In the genomic region with DNA sequence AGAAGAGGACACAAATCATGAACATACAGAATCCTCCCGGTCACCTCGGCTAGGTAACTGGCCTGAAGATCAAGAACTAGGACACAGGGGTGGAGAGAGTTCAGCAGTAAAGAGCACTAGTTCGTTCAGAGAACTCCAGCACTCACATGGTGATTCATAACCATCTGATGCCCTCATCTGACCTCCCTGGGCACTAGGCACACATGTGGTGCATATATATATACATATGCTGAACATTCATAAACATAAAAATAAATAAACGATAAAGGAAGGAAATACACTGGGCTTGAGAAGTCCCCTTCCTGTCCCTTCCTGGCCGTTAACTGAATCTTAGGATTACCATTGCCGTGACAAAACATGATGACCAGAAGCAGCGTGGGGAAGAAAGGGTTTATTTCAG, we compare ENCODE assay signal across 15 mouse cellular contexts. TPM values are rescaled to one million over a fixed set of nuclear protein-coding genes. Genes with fewer than 3 reads are reported as not detected.
DNase-seq lines count a peak whose midpoint lies in the region; ATAC-seq and TF ChIP-seq lines count a peak whose summit lies in the region.
"Had no signal": no experiment of that assay in that cellular context is flagged by ENCODE, and none has a peak within 500 bp of the region (broad histone marks: within the 10 kb centered on the region; RNA-seq: fewer than 3 reads in every experiment).

No protein-coding gene starts in this region.

- H3K4me3 ChIP-seq in heart, embryonic 10.5 days: no peak overlapping the region
- no peak overlapping the region for H3K4me3 ChIP-seq in macrophage (ENCODE audit: inconsistent target)
- no peak overlapping the region for H3K4me3 ChIP-seq in liver, postnatal 0 days (ENCODE audit: low read depth, low read length)
- H3K4me3 ChIP-seq: embryonic facial prominence, embryonic 15.5 days; erythroblast, embryonic 14.5 days; forebrain, embryonic 10.5 days; intestine, embryonic 15.5 days had no signal

- TF ChIP-seq CTCF in liver, postnatal 0 days (IDR thresholded peaks at IDR 0.05; ENCODE audit: low read depth): no peak

- H3K4me1 ChIP-seq in heart, embryonic 10.5 days: peaks cover 20% of the 10 kb centered on the region; the same call in 1 of the 2 replicates
- H3K4me1 ChIP-seq in liver, postnatal 0 days (ENCODE audit: insufficient read depth): peaks cover 7% of the 10 kb centered on the region
- H3K4me1 ChIP-seq: embryonic facial prominence, embryonic 15.5 days; forebrain, embryonic 10.5 days; intestine, embryonic 15.5 days had no signal

- WGBS in heart, embryonic 10.5 days: 73% methylated on average over 7 of the region's 7 CpGs
- WGBS in macrophage (ENCODE audit: missing documents): 64% methylated on average over 7 of the region's 7 CpGs
- 63% methylated on average over 7 of the region's 7 CpGs for WGBS in liver, postnatal 0 days (ENCODE audit: insufficient replicate concordance)

- no peak overlapping the region for H3K4me2 ChIP-seq in liver, postnatal 0 days (ENCODE audit: low read depth, low read length)
- H3K4me2 ChIP-seq: embryonic facial prominence, embryonic 15.5 days; hindbrain, embryonic 14.5 days; intestine, embryonic 15.5 days had no signal

- peak; percentile 64 for DNase-seq in heart, embryonic 10.5 days (ENCODE audit: low spot score)
- no peak for DNase-seq in heart, adult 9 months (ENCODE audit: low spot score in 2 of 2)
- peak; percentile 0 for DNase-seq in testis, postnatal 10 days (ENCODE audit: low spot score)
- DNase-seq in testis, postnatal 14 days (ENCODE audit: low spot score): no peak
- DNase-seq in liver, postnatal 0 days: no peak
- DNase-seq: adrenal gland, postnatal 10 days; embryo, embryonic 11 days; gastrocnemius, postnatal 14 days had no signal

- no peaks in the 10 kb centered on the region for H3K36me3 ChIP-seq in heart, embryonic 10.5 days
- no peaks in the 10 kb centered on the region for H3K36me3 ChIP-seq in macrophage (ENCODE audit: inconsistent target)
- no peaks in the 10 kb centered on the region for H3K36me3 ChIP-seq in liver, postnatal 0 days (replicated peaks; ENCODE audit: insufficient read depth, low read length)
- H3K36me3 ChIP-seq: embryonic facial prominence, embryonic 15.5 days; forebrain, embryonic 10.5 days; intestine, embryonic 15.5 days had no signal

- ATAC-seq in liver, postnatal 0 days: no peak
- ATAC-seq: forebrain, embryonic 16.5 days; intestine, embryonic 15.5 days had no signal

- H3K27ac ChIP-seq in heart, embryonic 10.5 days: no peak overlapping the region
- H3K27ac ChIP-seq in macrophage: peak overlapping the region; percentile 86
- no peak overlapping the region for H3K27ac ChIP-seq in liver, postnatal 0 days (ENCODE audit: low read depth)
- H3K27ac ChIP-seq: embryonic facial prominence, embryonic 15.5 days; forebrain, embryonic 10.5 days; hindbrain, embryonic 14.5 days; intestine, embryonic 15.5 days had no signal

- no peak overlapping the region for H3K9ac ChIP-seq in liver, postnatal 0 days (replicated peaks)
- H3K9ac ChIP-seq: embryonic facial prominence, embryonic 15.5 days; hindbrain, embryonic 14.5 days; intestine, embryonic 15.5 days had no signal

- no peaks in the 10 kb centered on the region for H3K79me2 ChIP-seq in macrophage (ENCODE audit: inconsistent target)

- no peak for TF ChIP-seq EP300 in liver, postnatal 0 days (IDR thresholded peaks at IDR 0.05; ENCODE audit: low read depth)

- no peaks in the 10 kb centered on the region for H3K27me3 ChIP-seq in heart, embryonic 10.5 days (ENCODE audit: insufficient read depth, poor library complexity, severe bottlenecking)
- no peaks in the 10 kb centered on the region for H3K27me3 ChIP-seq in liver, postnatal 0 days (ENCODE audit: insufficient read depth, low read length)
- H3K27me3 ChIP-seq: embryonic facial prominence, embryonic 15.5 days; intestine, embryonic 15.5 days had no signal

- H3K9me3 ChIP-seq in heart, embryonic 10.5 days: no peaks in the 10 kb centered on the region
- H3K9me3 ChIP-seq in liver, postnatal 0 days (ENCODE audit: low read length): no peaks in the 10 kb centered on the region
- H3K9me3 ChIP-seq: embryonic facial prominence, embryonic 15.5 days; forebrain, embryonic 10.5 days; intestine, embryonic 15.5 days had no signal

RNA-seq across cellular contexts. Expression of a gene that starts 33.8 kb away (rescaled TPM):
- 26.9 and 28.0 TPM in 2 replicates for polyA plus RNA-seq in heart, embryonic 10.5 days (2016; fragmentation: Nextera tagmentation; extraction: Ambion mirVana)
- total RNA-seq in macrophage (2018; cell fraction: chromatin; rRNA removed): 100 to 1,000 TPM in 6 of 26 experiments, 10 to 100 TPM in 20; 38.2 to 126 (median 79.0) TPM
- total RNA-seq in macrophage (2018; cell fraction: cytosol; rRNA removed): 10 to 100 TPM; 38.1 to 64.3 (median 54.7) TPM
- 100 to 1,000 TPM in 1 of 26 experiments, 10 to 100 TPM in 25; 31.4 to 113 (median 66.4) TPM for total RNA-seq in macrophage (2018; cell fraction: nucleus; rRNA removed)
- polyA plus RNA-seq in macrophage (2018): 45.4 to 73.6 TPM (median 47.0 TPM) in 3 replicates
- 13.0 and 15.5 TPM in 2 replicates for polyA plus RNA-seq in liver, postnatal 0 days (2015; fragmentation: Nextera tagmentation; extraction: Ambion mirVana)

RNA-seq across cellular contexts. Expression of a gene that starts 38.1 kb away (rescaled TPM):
- 7.0 and 8.3 TPM in 2 replicates for polyA plus RNA-seq in heart, embryonic 10.5 days (2016; fragmentation: Nextera tagmentation; extraction: Ambion mirVana)
- 10 to 100 TPM; 33.1 to 84.5 (median 52.5) TPM for total RNA-seq in macrophage (2018; cell fraction: chromatin; rRNA removed)
- 10 to 100 TPM in 18 of 26 experiments, 1 to 10 TPM in 8; 8.7 to 15.7 (median 11.4) TPM for total RNA-seq in macrophage (2018; cell fraction: cytosol; rRNA removed)
- 10 to 100 TPM; 16.3 to 48.6 (median 31.7) TPM for total RNA-seq in macrophage (2018; cell fraction: nucleus; rRNA removed)
- 10.1 to 17.5 TPM (median 10.4 TPM) in 3 replicates for polyA plus RNA-seq in macrophage (2018)
- polyA plus RNA-seq in liver, postnatal 0 days (2015; fragmentation: Nextera tagmentation; extraction: Ambion mirVana): 10.0 and 11.6 TPM in 2 replicates

RNA-seq across cellular contexts. Expression of a gene that starts 40.3 kb away (rescaled TPM):
- 44.1 and 54.1 TPM in 2 replicates for polyA plus RNA-seq in heart, embryonic 10.5 days (2016; fragmentation: Nextera tagmentation; extraction: Ambion mirVana)
- 10 to 100 TPM; 16.6 to 67.7 (median 39.8) TPM for total RNA-seq in macrophage (2018; cell fraction: chromatin; rRNA removed)
- total RNA-seq in macrophage (2018; cell fraction: cytosol; rRNA removed): 10 to 100 TPM in 25 of 26 experiments, 1 to 10 TPM in 1; 9.6 to 21.4 (median 15.7) TPM
- total RNA-seq in macrophage (2018; cell fraction: nucleus; rRNA removed): 10 to 100 TPM; 12.7 to 46.5 (median 25.2) TPM
- 15.2 to 18.8 TPM (median 17.1 TPM) in 3 replicates for polyA plus RNA-seq in macrophage (2018)
- 14.1 and 15.0 TPM in 2 replicates for polyA plus RNA-seq in liver, postnatal 0 days (2015; fragmentation: Nextera tagmentation; extraction: Ambion mirVana)

Comparison
In these comparisons a context has a peak if more than half of its experiments do, and no peak if none do; other contexts are left out.
1. DNase-seq: peak in heart, embryonic 10.5 days (single experiment) and testis, postnatal 10 days (single experiment); none in heart, adult 9 months (0 of 2), testis, postnatal 14 days (single experiment) and liver, postnatal 0 days (single experiment).